Mouse (Mus musculus): ENCODE results near the gene Cdh4. TPM values are rescaled to one million over a fixed set of nuclear protein-coding genes. Genes with fewer than 3 reads are reported as not detected.
A peak's percentile ranks its signal among the peaks of the same experiment; 100 is the strongest.

Gene Cdh4
- polyA plus RNA-seq, 1 experiment from 2014 or later: 0.28 TPM

DNA sequence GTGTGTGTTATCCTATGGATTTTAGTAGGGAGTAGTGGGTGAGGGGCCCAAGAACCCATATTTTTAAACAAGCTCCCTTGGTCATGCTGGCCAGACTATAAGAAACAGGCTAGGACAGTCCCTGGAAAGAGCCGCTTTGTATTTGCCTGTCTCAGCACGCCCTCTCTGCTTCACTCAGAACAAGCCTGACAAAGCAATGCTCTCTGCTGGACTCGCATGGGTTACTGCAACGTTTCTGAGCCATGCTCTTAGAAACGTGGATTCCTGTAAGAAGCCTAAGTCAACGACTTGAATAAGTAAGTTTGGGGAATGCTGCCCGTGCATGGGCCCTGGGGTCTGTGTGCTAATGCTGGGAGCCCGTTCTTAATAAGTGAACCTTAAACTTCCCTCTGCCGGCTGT is 2.1 kb upstream of the Cdh4 start:
- ATAC-seq (ENCODE audit: low read depth) (no peak), DNase-seq (no peak)
- no peaks in the 10 kb centered on the region for H3K36me3 ChIP-seq
- WGBS (ENCODE audit: insufficient replicate concordance): 27% methylated on average over 9 of the region's 9 CpGs
- no peak overlapping the region for H3K4me2 ChIP-seq
- no peaks in the 10 kb centered on the region for H3K9me3 ChIP-seq (replicated peaks)
- no peak overlapping the region for H3K4me3 ChIP-seq (replicated peaks)
- peaks cover 53% of the 10 kb centered on the region for H3K27me3 ChIP-seq
- no peaks in the 10 kb centered on the region for H3K4me1 ChIP-seq (replicated peaks)
- no peak overlapping the region for H3K27ac ChIP-seq
- H3K9ac ChIP-seq: no peak overlapping the region

DNA sequence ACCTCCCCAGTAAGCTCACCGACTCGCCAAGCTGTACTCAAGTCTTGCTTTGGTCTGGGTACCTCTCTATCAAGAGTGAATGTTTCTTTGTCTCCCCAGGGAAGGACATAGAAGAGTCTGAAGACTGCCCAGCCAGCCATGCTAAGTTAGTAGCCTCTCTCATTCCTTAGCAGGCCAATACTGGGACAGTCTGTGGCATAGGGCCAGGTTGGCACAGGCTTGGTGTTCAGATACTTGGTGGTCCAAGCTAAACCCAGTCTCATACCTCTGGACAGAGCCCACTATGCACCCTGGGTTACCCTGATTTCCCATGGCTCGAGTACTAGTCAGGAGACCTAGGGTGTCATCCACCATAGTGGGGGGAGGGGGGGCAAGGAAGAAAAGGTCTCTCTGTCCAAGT is 1.1 kb upstream of the Cdh4 start:
- ATAC-seq (ENCODE audit: low read depth) (no peak; the same call in 1 of the 2 replicates), DNase-seq (no peak)
- Histone ChIP-seq H3K9ac (no peak overlapping the region), H3K4me2 (no peak overlapping the region), H3K27ac (no peak overlapping the region), H3K36me3 (no peaks in the 10 kb centered on the region), H3K4me3 (replicated peaks) (no peak overlapping the region), H3K9me3 (replicated peaks) (no peaks in the 10 kb centered on the region), H3K4me1 (replicated peaks) (no peaks in the 10 kb centered on the region), H3K27me3 (peaks cover 55% of the 10 kb centered on the region)
- WGBS (ENCODE audit: insufficient replicate concordance): 52% methylated on average over 3 of the region's 3 CpGs

DNA sequence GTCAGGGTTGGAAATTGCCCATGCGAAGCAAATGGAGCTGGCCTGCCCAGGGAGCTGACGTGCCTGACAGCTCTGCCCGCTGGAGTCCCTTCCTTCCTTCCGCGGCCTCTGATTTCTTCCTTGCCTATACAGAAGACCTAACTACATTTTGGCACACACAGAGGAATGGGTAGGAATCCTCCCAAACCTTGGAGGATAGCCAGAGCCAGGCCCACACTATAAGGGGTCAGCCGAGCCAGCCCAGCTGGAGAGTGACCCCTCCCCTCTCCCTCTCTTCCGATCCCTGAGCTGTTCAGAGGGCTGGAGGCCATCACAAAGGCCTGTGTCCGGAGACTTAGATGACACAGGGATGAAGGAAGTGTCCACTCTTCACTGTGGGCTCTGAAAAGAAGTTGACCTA is 514 bp upstream of the Cdh4 start:
- Histone ChIP-seq H3K9ac (no peak overlapping the region), H3K36me3 (no peaks in the 10 kb centered on the region), H3K4me1 (replicated peaks) (no peaks in the 10 kb centered on the region), H3K9me3 (replicated peaks) (no peaks in the 10 kb centered on the region), H3K27ac (no peak overlapping the region), H3K4me3 (replicated peaks) (peak overlapping the region; percentile 50), H3K27me3 (peaks cover 55% of the 10 kb centered on the region), H3K4me2 (peak overlapping the region; percentile 68)
- DNase-seq: no peak
- no peak for ATAC-seq (ENCODE audit: low read depth)
- 10% methylated on average over 8 of the region's 8 CpGs for WGBS (ENCODE audit: insufficient replicate concordance)

DNA sequence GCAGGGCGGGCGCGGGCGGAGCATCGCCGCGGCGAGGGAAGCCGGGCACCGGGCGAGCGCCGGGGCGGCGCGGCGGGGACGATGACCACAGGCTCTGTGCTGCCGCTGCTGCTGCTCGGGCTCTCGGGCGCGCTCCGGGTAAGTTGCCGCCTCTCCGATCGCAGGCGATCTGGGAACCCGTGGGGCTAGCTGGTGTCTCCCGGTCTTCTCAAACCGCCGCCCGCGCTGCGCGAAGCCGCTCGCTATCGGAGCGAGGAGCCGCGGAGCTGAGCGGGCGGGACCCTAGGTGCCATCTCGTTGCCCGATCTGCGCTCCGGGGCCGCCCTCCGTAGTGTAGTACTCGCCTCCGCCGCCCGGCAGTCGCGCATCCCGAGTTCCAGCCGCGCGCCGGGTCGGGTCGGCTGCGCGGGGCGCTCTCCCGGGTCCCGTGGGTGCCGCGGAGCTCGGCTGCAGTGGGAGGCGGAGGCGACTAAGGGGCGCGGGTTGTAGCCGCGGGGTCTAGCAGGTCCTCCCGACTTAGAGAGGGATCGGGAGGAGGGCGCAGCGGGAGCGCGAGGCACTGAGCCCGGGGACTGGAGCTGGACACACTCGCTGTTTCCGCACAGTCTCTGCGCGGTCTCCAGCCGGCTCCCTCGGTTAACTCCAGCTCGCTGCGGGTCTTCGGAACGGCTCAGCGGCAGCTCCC is 452 bp downstream of the Cdh4 start:
- H3K4me3 ChIP-seq (replicated peaks): peak overlapping the region; percentile 50
- no peak overlapping the region for H3K27ac ChIP-seq
- H3K4me2 ChIP-seq: peak overlapping the region; percentile 68
- no peaks in the 10 kb centered on the region for H3K9me3 ChIP-seq (replicated peaks)
- H3K4me1 ChIP-seq (replicated peaks): no peaks in the 10 kb centered on the region
- ATAC-seq (ENCODE audit: low read depth) (peak; percentile 27; the same call in 1 of the 2 replicates), DNase-seq (no peak)
- no peak overlapping the region for H3K9ac ChIP-seq
- no peaks in the 10 kb centered on the region for H3K36me3 ChIP-seq
- WGBS (ENCODE audit: insufficient replicate concordance): under 1% methylated on average over 92 of the region's 95 CpGs
- H3K27me3 ChIP-seq: peaks cover 55% of the 10 kb centered on the region

DNA sequence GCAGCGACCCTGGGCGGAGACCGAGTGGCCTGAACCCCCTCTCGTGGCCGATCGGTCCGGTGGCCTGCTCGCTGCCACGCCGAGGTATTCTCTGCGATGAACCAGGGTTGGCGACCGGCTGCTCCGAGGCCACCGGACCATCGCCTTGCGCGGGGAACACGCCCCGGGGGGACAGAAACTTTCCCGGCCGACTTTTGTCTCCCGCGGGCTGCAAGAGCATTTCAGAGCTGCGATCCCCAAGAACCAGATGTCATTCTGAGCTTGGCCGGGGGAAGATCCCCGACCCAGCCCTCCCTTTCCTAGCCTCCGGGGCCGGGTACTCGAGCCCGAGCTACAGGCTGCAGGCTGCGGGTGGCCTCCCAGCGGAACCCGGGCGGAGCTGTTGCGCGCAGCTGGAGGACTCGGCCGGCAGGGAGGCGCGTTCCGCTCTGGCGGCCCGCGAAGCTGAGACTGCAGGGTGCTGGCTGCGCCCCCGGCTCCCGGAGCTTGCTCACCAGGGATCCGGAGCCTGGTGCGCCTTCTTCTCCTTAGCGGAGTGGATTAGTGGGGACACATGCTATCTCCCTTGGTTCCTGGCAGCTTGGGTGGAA is 1.1 kb downstream of the Cdh4 start:
- ATAC-seq (ENCODE audit: low read depth) (no peak), DNase-seq (no peak)
- peak overlapping the region; percentile 50 for H3K4me3 ChIP-seq (replicated peaks)
- H3K36me3 ChIP-seq: no peaks in the 10 kb centered on the region
- H3K27me3 ChIP-seq: peaks cover 55% of the 10 kb centered on the region
- 2% methylated on average over 47 of the region's 51 CpGs for WGBS (ENCODE audit: insufficient replicate concordance)
- H3K27ac ChIP-seq: no peak overlapping the region
- no peaks in the 10 kb centered on the region for H3K4me1 ChIP-seq (replicated peaks)
- peak overlapping the region; percentile 68 for H3K4me2 ChIP-seq
- no peaks in the 10 kb centered on the region for H3K9me3 ChIP-seq (replicated peaks)
- no peak overlapping the region for H3K9ac ChIP-seq

DNA sequence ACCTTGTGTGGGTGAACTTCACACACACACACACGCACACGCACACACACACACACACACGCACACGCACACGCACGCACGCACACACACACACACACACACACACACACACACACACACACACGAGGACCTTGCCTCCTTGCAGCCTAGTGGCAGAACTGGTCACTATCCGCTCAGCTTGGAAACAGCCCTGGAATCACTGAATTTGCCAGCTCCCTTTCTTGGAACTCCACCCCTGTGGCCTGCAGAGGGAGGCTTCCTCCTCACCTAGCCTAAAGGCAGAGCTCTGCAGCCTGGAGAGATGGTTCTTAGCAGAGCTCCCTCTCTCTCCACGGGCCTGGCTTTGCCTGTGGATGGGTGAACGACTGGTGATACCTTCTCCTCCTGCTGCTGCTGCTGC is 1.7 kb downstream of the Cdh4 start:
- 19% methylated on average over 9 of the region's 11 CpGs for WGBS (ENCODE audit: insufficient replicate concordance)
- ATAC-seq (ENCODE audit: low read depth): no peak
- no peak overlapping the region for H3K4me2 ChIP-seq

DNA sequence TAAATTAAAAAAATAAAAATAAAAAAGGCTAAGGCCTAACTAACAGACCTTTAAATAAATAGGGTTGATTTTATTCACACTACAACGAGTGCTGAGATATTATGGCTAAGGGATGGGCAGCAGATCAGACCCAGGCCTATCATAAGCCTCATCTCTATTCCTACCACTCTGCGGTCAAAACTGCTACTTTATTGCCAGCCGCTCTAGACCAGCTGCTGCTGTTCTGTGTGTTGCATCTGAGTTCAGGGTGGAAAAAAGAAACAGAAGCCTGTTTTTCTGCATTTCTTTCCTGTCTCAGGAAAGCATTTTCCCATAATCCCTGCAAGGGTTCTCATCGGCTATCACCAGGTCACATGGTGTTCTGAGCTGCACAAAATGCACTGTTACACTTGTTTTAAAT is 6.0 kb downstream of the Cdh4 start:
- no peaks in the 10 kb centered on the region for H3K4me1 ChIP-seq (replicated peaks)
- H3K4me2 ChIP-seq: no peak overlapping the region
- no peak for ATAC-seq (ENCODE audit: low read depth)
- no peaks in the 10 kb centered on the region for H3K36me3 ChIP-seq
- peaks cover 25% of the 10 kb centered on the region for H3K9me3 ChIP-seq (replicated peaks)
- no peak overlapping the region for H3K4me3 ChIP-seq (replicated peaks)
- no peak overlapping the region for H3K27ac ChIP-seq
- peaks cover 22% of the 10 kb centered on the region for H3K27me3 ChIP-seq
- WGBS (ENCODE audit: insufficient replicate concordance): 72% methylated on average over 4 of the region's 4 CpGs
- DNase-seq: no peak
- no peak overlapping the region for H3K9ac ChIP-seq

More for the DNA sequence above, 1.7 kb downstream of the Cdh4 start:
- Histone ChIP-seq H3K27me3 (peaks cover 55% of the 10 kb centered on the region), H3K4me3 (replicated peaks) (no peak overlapping the region), H3K27ac (no peak overlapping the region), H3K4me1 (replicated peaks) (no peaks in the 10 kb centered on the region), H3K9me3 (replicated peaks) (0 out of 2 replicates have a peak, but pooled peaks cover under 1% of the 10 kb centered on the region), H3K9ac (no peak overlapping the region), H3K36me3 (no peaks in the 10 kb centered on the region)
- DNase-seq: no peak

DNA sequence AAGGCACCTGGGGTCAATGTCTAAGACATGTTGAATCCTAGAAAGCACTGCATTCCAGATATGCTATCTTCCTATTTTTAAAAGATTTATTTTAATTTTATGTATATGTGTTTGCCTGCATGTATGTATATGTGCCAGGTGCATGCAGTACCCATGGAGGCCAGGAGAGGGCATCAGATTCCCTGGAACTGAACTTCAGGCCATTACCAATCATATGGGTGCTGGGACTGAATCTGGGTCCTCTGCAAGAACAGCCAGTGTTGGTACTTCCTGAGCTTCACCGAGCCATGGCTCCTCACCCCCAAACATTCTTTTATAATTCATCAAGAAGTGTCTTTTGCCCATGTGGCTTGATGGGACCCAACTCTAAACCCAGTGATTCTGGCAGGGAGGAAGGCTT is 6.8 kb downstream of the Cdh4 start:
- Histone ChIP-seq H3K27me3 (peaks cover 14% of the 10 kb centered on the region), H3K4me3 (replicated peaks) (no peak overlapping the region), H3K27ac (no peak overlapping the region), H3K9me3 (replicated peaks) (peaks cover 28% of the 10 kb centered on the region), H3K4me1 (replicated peaks) (no peaks in the 10 kb centered on the region), H3K9ac (no peak overlapping the region), H3K4me2 (no peak overlapping the region), H3K36me3 (no peaks in the 10 kb centered on the region)
- WGBS (ENCODE audit: insufficient replicate concordance): 77% methylated on average over 1 of the region's 1 CpGs
- no peak for ATAC-seq (ENCODE audit: low read depth)
- DNase-seq: no peak

DNA sequence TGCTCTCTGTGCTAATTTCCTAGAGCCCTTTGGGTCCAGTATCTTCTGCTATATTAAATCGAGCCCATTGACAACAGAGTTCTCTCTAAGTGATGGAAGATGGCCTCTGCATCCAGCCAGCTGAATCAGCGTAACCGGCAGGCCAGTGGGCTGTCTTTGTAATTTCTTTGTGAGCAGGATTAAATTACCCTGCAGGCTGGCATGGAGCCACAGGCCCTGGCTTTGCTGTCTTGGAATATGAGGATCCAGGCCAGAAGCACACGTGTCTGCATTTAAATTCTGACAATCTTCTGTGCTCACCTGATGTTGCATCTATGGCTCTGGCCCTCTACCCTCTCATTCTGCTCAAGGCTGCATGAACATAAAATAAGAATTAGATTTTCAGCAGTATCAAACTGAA is 17.0 kb downstream of the Cdh4 start:
- DNase-seq: no peak
- H3K4me3 ChIP-seq (replicated peaks): no peak overlapping the region
- H3K4me2 ChIP-seq: no peak overlapping the region
- H3K9me3 ChIP-seq (replicated peaks): peaks cover 58% of the 10 kb centered on the region
- no peak overlapping the region for H3K9ac ChIP-seq
- H3K27me3 ChIP-seq: no peaks in the 10 kb centered on the region
- no peaks in the 10 kb centered on the region for H3K36me3 ChIP-seq
- H3K4me1 ChIP-seq (replicated peaks): no peaks in the 10 kb centered on the region
- WGBS (ENCODE audit: insufficient replicate concordance): 62% methylated on average over 4 of the region's 4 CpGs
- ATAC-seq (ENCODE audit: low read depth): no peak
- H3K27ac ChIP-seq: no peak overlapping the region

DNA sequence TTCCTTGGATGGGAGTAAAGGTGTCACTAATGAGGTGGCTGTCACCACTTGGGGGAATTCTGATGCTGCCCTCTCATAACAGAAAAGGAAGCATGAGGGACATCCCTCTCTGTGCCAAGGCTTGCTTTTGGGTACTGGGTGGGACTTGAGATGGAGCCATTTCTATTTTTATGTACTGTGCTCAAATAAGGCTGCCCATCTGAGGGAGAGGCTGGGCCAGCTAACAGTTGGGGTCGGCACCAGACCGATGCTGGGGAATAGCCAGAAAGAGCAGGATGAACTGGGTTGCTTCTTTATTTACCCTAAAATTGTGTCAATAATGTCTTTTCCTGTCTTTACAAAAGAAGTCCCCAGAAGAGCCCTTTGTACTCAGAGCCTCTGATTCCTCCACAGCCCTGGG is 17.4 kb downstream of the Cdh4 start:
- no peak for DNase-seq
- H3K4me3 ChIP-seq (replicated peaks): no peak overlapping the region
- no peak overlapping the region for H3K9ac ChIP-seq
- H3K9me3 ChIP-seq (replicated peaks): peaks cover 54% of the 10 kb centered on the region
- no peak overlapping the region for H3K4me2 ChIP-seq
- H3K4me1 ChIP-seq (replicated peaks): no peaks in the 10 kb centered on the region
- H3K27me3 ChIP-seq: no peaks in the 10 kb centered on the region
- ATAC-seq (ENCODE audit: low read depth): no peak
- no peaks in the 10 kb centered on the region for H3K36me3 ChIP-seq
- 74% methylated on average over 2 of the region's 2 CpGs for WGBS (ENCODE audit: insufficient replicate concordance)
- no peak overlapping the region for H3K27ac ChIP-seq

DNA sequence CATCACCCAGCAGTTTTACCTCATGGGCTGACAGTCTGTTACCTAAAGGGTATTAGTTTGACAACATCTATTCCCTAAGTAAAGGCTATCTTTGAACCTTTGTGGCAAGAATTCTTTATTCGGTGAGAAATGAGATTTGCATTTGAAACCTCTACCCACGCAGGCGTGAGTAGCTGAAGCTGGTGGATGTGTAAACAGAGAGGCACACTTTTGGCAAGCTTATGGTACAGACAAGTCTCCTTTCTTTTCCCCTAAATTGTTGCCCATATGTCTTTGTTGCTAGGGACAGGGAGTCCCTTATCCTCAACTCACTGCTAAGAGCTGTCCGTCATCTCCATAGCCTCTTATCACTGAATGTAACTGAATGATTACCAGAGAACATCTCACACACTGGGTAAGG is 21.3 kb downstream of the Cdh4 start:
- Histone ChIP-seq H3K4me3 (replicated peaks) (no peak overlapping the region), H3K4me1 (replicated peaks) (no peaks in the 10 kb centered on the region), H3K27ac (no peak overlapping the region), H3K4me2 (no peak overlapping the region), H3K27me3 (no peaks in the 10 kb centered on the region), H3K9ac (no peak overlapping the region), H3K36me3 (no peaks in the 10 kb centered on the region), H3K9me3 (replicated peaks) (peaks cover 67% of the 10 kb centered on the region)
- DNase-seq (no peak), ATAC-seq (ENCODE audit: low read depth) (no peak)
- 68% methylated on average over 4 of the region's 4 CpGs for WGBS (ENCODE audit: insufficient replicate concordance)

DNA sequence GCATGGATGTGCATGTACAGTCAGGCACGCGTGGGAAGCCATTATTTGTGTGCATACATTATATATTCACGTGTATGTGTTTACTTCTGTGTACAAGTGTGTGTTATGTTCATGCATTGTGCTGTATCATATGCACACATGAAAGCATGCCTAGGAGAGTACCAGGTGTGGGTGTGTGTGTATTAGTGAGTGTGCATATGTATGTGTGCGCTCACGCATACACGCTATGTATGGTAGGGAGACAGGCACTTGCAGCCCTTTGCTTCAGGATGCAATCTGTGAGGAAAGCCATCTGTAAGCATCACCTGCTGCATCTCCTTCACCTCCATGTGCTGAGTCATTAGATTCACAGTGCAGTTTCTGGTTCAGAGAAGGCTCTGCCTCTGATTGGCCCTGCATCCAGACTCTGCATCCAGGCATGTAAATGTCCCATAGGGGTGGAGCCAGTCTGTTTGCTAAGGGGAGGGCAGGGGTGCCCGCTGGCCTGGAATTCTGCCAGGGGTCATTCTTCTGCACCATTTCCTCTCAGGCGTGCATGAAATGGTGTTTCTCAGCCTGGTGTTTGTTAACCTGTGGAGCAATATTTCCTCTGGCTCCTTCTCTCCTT is 25.7 kb downstream of the Cdh4 start:
- no peak overlapping the region for H3K27ac ChIP-seq

More for the DNA sequence above, 25.7 kb downstream of the Cdh4 start:
- DNase-seq (no peak), ATAC-seq (ENCODE audit: low read depth) (no peak)
- Histone ChIP-seq H3K36me3 (no peaks in the 10 kb centered on the region), H3K4me1 (replicated peaks) (no peaks in the 10 kb centered on the region), H3K4me3 (replicated peaks) (no peak overlapping the region), H3K27me3 (no peaks in the 10 kb centered on the region), H3K4me2 (no peak overlapping the region), H3K9me3 (replicated peaks) (peaks cover 40% of the 10 kb centered on the region), H3K9ac (no peak overlapping the region)
- WGBS (ENCODE audit: insufficient replicate concordance): 70% methylated on average over 8 of the region's 8 CpGs

Data from liver, embryonic 13.5 days (tissue).